Mouse (Mus musculus): ENCODE measurements around the gene Bhlha15.
A peak's percentile ranks its signal among the peaks of the same experiment; 100 is the strongest.

The Bhlha15 gene

DNA sequence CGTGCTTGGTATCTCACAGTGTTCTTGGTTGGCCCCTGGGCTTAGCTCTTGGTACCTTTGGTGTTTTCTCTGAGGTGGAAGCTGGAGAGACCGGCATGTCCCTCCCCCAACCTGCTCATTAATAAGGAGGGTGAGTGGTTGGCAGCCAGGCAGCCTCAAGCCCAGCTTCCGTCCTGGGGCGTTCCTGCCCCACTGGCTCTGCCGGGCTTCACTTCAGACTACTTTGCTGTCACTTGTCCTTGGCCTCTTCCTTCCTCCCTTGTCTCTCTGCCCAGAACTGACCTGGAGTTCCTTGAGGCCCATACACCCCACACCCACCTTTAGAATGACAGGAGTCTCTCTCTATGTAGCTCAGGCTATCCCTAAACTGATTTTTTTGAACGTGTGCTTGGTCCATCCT, 2.6 kb downstream of the Bhlha15 start:
- no peak for DNase-seq

DNA sequence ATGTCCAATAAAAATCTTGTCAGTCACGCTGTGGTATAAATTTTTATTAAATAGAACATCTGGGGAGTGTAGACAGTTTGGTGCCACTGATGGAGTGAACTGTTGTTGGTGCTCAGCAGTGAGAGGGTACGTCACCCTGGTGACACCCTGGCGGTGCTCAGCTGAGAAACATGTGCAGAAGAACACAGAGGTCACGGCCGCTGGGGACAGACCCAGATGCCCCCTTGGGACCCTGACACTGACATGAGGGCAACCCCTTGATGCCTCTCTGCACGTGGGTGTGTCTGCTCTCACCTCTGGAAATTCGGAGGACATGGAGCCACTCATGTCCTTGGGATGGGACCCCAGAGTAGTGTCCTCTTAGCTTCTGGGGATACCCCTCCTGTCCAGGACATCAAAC, 4.3 kb downstream of the Bhlha15 start:
- DNase-seq, result no peak

- DNase-seq, result no peak
These were observed 5.5 kb downstream of the Bhlha15 start for GRCm38 (mm10) chr5:144195567-144195966.

DNA sequence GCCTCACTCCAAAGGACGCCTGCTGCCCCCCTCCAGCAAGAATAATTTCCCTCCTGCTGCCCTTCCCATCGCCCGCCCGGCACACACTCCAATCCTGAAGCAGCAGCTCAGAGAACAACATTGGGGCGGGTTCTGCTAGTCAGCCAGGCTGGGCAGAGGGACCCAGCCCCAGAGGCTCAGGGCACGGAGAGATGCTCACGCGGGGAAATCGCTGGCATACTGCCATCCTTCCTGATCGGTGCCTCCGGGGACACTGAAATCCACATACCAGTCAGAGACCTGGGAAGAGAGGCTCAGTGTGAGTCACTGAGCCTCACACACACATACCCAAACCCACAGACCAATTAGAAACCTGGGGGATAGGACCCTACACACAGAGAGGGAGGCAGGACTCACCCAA, 10.5 kb downstream of the Bhlha15 start:
- DNase-seq, result no peak

DNA sequence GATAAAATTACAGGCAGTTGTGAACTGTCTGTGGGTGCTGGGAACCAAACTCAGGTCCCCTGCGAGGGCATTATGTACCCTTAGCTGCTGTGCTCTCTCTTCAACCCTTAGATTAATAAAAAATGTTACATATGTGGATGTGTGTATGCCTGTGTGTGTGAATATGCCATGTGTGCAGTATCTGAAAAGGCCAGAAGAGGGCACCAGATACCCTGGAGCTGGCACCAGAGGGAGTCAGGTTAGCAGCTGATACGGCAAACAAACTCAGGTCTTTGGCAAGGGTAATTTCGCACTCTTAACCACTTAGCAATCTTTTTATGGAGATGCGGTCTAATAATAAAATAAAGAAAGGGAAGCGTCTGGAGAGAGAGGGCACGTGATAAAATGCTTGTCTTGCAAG, 12.3 kb downstream of the Bhlha15 start:
- DNase-seq, result no peak

GRCm38 (mm10) chr5:144203398-144203959, 13.4 kb downstream of the Bhlha15 start:
- DNase-seq, result no peak

DNA sequence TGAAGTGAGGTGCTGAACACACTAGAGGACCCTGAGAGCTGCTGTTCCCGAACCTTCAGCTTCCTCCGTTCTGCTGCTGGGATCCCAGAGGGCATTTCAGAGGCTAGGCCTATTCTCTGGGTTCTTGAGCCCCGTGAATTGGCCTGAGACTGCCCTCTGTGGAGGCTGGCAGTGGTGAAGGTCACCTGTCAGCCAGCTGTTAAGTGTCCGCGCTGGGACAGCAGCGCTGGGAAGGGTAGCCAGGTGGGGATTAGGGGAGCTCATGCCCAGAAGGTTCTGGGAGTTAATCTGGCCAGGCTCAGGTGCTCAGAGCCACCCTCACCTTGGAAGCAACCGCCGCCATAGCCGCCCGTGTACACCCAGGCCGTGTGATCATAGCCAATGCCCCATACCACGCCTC, 14.2 kb downstream of the Bhlha15 start:
- no peak for DNase-seq

- no peak for DNase-seq
These were observed 14.8 kb downstream of the Bhlha15 start for GRCm38 (mm10) chr5:144204911-144205310.

DNA sequence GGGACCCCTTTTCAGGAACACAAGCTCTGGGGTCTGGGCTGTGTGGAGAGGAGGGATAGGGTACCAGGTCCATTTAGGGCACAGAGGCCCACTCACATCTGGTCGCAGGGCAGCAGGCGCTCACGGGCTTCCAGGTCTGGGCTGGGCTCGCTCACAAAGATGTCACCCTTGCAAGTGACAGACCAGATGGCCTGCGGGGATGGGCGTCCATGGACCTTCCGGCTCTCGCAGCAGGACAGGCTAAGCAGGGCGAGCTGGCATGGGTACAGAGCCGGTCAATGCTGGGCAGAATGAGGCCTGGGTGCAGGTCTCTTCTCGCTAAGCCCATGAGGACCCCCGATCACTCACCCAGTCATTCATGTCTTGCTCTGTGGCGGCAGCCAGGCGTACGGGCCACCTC, 16.0 kb downstream of the Bhlha15 start:
- DNase-seq, result no peak

DNA sequence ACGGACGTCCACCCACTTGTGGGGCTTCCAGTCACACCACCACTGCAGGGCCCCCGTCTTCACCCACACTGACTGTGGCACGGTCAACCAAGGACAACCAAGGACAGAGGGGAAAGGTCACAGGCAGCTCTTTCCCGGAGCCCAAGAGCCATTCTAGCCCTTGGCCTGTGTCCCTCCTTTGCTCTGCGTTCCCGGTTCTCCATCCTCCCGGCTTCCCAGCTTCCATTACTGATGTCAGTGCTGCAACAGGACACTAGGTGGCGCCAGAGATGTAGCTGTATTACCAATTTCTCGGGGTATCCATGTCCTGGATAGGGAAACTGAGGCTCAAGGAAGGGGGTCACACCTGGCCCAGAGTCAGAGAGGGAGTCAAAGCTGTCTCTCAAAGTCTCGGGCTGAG, 17.4 kb downstream of the Bhlha15 start:
- peak; percentile 52 for DNase-seq

- peak; percentile 77 for DNase-seq
These were observed 24.4 kb downstream of the Bhlha15 start for GRCm38 (mm10) chr5:144214453-144214852.

- no peak for DNase-seq
These were observed 25.9 kb downstream of the Bhlha15 start for GRCm38 (mm10) chr5:144215992-144216391.

- DNase-seq, result no peak
These were observed 28.0 kb downstream of the Bhlha15 start for GRCm38 (mm10) chr5:144218061-144218460.

DNA sequence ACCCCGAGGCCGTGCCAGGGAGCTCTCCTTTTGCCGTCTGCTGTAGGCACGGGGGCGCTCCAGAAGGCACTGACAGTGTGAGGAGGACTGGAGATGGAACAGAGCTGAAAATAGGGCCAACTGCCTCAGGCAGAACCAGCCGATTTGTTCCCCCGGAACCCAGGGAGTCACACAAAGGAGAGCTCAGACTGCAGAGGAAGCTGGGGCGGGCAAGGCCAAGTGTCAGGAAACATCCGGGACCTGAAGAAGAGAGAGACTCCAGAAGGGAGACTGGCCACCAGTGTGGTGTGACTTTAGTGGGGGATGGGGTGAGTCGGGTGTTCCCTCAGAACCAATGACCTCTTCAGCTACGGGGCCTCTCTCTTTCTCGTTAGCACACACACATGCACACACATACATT, 29.2 kb downstream of the Bhlha15 start:
- peak; percentile 64 for DNase-seq

- no peak for DNase-seq
These were observed 29.9 kb downstream of the Bhlha15 start for GRCm38 (mm10) chr5:144219936-144220335.

DNA sequence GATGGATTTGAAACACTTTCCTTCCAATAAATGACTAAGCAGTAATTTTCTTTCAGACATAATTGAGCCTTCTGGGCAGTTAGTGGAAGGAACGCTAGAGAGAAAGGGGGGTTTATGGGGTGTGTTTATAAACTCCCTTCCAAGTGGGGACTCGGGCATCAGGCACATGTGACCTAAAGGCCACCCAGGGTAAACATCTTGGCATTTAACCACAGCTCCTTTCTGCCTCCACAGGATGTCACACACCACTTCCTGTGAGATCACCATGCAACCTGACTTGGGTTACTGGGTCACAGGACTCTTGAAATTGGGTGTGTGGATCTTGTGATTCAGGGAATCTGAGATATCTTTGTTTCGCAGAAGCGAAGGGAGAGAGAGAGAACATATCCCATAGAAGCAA, 31.2 kb downstream of the Bhlha15 start:
- peak; percentile 68 for DNase-seq

- peak; percentile 83 for DNase-seq
These were observed 32.9 kb downstream of the Bhlha15 start for GRCm38 (mm10) chr5:144222811-144223502.

DNA sequence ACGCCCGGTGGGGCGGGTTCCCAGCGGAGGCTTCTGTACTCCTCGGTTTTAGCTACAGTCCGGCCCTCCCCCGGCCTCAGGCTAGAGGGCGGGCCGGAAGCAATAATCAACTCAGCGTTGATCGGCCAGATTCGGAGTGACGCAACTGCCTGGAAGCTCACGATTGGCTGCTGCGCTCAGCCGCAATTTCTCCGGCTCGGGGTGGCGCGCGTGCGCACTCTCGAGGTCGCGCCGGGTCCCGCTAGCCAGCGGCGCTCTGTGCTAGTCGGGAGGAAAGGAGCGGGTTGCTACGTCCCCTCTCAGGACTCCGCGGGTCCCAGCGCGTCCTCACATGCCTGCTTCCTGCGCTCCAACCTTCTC, 33.4 kb downstream of the Bhlha15 start, which contains the start of gene Tecpr1:
Gene Tecpr1, minus strand, starts transcription at position 113 of the 360 bp plus-strand sequence.
- peak; percentile 97 for DNase-seq

DNA sequence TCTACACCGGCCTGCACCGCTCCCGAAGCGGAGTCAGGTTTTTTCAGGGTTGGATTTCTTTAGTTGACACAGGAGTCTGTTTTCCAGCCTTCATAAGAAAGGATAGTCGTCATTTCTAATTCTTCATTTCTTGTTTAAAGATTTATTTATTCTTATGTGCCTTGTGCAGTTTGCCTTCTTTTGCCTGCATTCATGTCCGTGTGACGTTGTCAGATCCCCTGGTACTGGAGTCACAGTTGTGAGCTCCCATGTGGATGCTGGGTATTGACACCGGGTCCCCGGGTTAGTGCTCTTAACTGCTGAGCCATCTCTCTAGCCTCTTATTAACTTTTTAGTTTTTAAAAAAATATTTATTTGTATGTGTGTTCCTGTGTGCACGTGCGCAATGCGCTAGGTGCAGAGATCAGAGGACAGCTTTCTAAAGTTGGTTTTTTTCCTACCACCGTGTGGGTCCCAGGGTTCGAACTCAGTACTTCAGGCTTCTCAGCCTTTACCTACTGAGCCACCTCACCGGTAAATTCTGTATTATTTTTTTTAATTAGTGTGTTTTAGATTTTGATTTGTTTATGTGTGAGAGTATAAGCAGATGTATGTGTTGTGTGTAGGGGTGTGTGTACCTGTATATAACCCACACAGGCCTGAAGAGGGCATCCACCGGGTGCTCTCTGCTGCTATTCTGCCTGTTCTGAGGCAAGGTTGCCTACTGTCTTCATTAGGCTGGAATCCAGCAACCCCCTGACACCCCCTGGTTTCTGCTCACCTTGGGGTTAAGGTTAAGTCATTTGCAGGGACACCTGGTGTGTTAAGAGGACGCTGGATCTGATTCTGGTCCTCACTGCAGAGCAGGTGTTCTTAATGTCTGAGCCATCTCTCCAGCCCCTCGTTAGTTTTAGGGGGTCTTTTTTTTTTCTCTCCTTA, 34.1 kb downstream of the Bhlha15 start:
- DNase-seq, result no peak

- DNase-seq, result peak; percentile 1
These were observed 36.1 kb downstream of the Bhlha15 start for GRCm38 (mm10) chr5:144226220-144226619.

GRCm38 (mm10) chr5:144230216-144230615, 40.1 kb downstream of the Bhlha15 start:
- no peak for DNase-seq

DNA sequence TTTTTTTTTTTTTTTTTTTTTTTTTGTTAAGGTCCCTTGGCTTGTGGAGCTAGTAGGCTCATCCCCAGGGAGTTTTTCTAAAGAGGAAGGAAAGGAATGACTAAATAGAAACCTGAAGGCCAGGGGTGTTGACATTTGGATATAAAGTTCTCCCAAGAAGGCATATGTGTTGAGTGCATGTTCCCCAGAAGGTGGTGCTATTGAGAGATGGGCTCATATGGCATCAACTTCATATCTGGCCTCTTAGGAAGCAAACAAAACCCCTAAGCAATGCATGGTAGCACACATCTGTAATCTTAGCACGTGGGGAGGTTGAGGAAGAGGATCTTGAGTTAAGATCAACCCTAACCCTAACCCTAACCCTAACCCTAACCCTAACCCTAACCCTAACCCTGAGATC, 41.3 kb downstream of the Bhlha15 start:
- DNase-seq, result peak; percentile 32

DNA sequence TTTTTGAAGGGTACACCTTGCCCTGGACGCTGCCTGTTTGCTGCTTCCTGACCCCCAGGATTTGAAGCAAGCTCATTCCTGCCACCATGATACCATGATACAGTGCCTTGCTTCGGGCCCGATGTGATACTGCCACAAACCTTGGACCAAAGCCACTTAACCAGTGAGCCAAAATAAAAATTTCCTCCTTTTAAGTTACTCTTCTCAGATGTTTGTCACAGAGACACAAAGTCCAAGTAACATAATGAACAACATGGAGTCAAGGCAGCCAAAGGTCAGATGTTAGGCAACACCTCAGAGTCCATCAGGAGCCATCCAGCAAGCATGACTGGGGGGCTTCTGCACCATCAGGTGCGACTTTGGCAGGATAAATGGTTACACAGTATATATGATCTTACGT, 42.4 kb downstream of the Bhlha15 start:
- no peak for DNase-seq

DNA sequence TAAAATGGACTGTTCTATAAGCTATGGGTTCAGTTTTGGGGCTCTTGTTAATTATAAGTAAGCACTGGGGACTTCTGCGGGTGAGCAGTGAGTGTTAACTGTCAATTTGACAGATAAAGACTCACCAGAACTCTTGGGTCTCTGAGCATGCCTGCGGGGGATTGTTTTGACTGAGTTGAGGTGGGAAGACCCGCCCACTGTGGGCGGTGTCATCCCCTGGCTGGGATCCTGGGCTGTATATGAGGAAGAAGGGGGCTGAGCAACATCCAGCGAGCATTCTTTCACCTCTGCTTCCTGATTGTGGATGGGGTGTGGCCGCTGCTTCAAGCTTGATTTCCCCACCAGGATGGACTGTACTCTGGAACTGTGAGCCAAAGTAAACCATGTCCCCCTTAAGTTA, 44.1 kb downstream of the Bhlha15 start:
- DNase-seq, result no peak

Data from lung, postnatal 10 days (tissue).